Mouse (Mus musculus) liver, embryonic 15.5 days (tissue): ENCODE results near the gene Dgki. TPM values are rescaled to one million over a fixed set of nuclear protein-coding genes. Genes with fewer than 3 reads are reported as not detected.

ENCODE experiments used
- ATAC-seq: fragments of 200-750 bp; cut with Nextera tagmentation; 2 replicates; pipeline ENCODE4 v1.8.0; 2017; ENCODE audit warnings: moderate number of reproducible peaks, mild to moderate bottlenecking, moderate library complexity; ENCODE audit not compliant: insufficient read depth
- H3K27ac ChIP-seq: fragments of 300-500 bp; sonication (generic); replicated peaks from 2 replicates; pipeline ENCODE4 v1.5.1; 2015; ENCODE audit warnings: mild to moderate bottlenecking, inconsistent platforms
- H3K27me3 ChIP-seq: fragments of 300-500 bp; sonication (generic); 2 replicates; pipeline ENCODE4 v1.6.1; 2015; ENCODE audit warnings: mild to moderate bottlenecking, inconsistent platforms
- H3K36me3 ChIP-seq: fragments of 300-500 bp; sonication (generic); replicated peaks from 2 replicates; pipeline ENCODE4 v1.6.1; 2015; ENCODE audit warnings: moderate library complexity, mild to moderate bottlenecking, inconsistent platforms
- H3K4me1 ChIP-seq: fragments of 300-500 bp; sonication (generic); replicated peaks from 2 replicates; pipeline ENCODE4 v1.6.1; 2015; ENCODE audit warnings: inconsistent platforms
- H3K4me2 ChIP-seq: fragments of 300-500 bp; sonication (generic); 2 replicates; pipeline ENCODE4 v1.6.1; 2015; ENCODE audit warnings: moderate library complexity, mild to moderate bottlenecking, inconsistent platforms
- H3K4me3 ChIP-seq: fragments of 300-500 bp; sonication (generic); replicated peaks from 2 replicates; pipeline ENCODE4 v1.5.1; 2015; ENCODE audit warnings: mild to moderate bottlenecking, inconsistent platforms
- H3K9ac ChIP-seq: fragments of 300-500 bp; sonication (generic); 2 replicates; pipeline ENCODE4 v1.6.1; 2015; ENCODE audit warnings: moderate library complexity, mild to moderate bottlenecking, inconsistent platforms
- H3K9me3 ChIP-seq: fragments of 300-500 bp; sonication (generic); replicated peaks from 2 replicates; pipeline ENCODE4 v1.6.1; 2016; ENCODE audit warnings: inconsistent platforms
- WGBS: fragments of 180-500 bp; shearing (Covaris S2); methylation state at CpG from one replicate; pipeline ENCODE4 v1.1.7; 2015; ENCODE audit warnings: mixed read lengths; ENCODE audit not compliant: insufficient replicate concordance; 5-methylcytosine and 5-hydroxymethylcytosine counted together
- polyA plus RNA-seq: library from polyadenylated mRNA; unstranded; fragments of >200 nt; fragmentation: Nextera tagmentation; extraction: Ambion mirVana; gene quantifications from 2 replicates; pipeline ENCODE4 v1.2.1, GENCODE M21; 2015

Dgki gene
- polyA plus RNA-seq, 1 experiment from 2014 or later, result 0.08 TPM

DNA sequence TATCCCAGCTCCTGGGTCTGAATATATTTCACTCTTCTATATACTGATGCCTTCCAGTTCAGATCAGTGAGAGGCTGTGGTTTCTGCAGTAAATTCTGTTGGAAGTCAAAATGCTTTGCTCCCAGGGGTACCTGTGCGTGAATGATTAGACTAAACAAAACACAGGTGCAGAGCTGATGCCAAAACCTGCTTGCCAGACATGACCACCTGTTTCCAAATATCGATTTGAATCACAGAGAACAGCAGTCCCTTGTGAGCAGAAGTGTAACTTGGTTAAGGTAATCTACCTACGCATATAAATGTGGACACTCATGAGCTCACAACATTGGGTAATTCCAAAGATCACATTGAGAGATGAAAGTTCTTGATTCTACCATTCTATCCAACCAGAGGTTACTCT, 100.5 kb downstream of the Dgki start:
- ATAC-seq, result no peak
- Histone ChIP-seq H3K4me3 (no peak overlapping the region), H3K36me3 (no peaks in the 10 kb centered on the region), H3K27ac (no peak overlapping the region), H3K9me3 (no peaks in the 10 kb centered on the region), H3K27me3 (no peaks in the 10 kb centered on the region), H3K9ac (no peak overlapping the region), H3K4me2 (no peak overlapping the region), H3K4me1 (no peaks in the 10 kb centered on the region)
- WGBS, result 59% methylated on average over 3 of the region's 3 CpGs

- Histone ChIP-seq H3K4me1 (no peaks in the 10 kb centered on the region), H3K36me3 (no peaks in the 10 kb centered on the region), H3K4me3 (no peak overlapping the region), H3K9me3 (no peaks in the 10 kb centered on the region), H3K4me2 (no peak overlapping the region), H3K27ac (no peak overlapping the region), H3K9ac (no peak overlapping the region), H3K27me3 (no peaks in the 10 kb centered on the region)
- ATAC-seq, result no peak
- 70% methylated on average over 13 of the region's 13 CpGs for WGBS
These were observed 102.2 kb downstream of the Dgki start for GRCm38 (mm10) chr6:37197745-37198144.

- Histone ChIP-seq H3K4me2 (no peak overlapping the region), H3K27ac (no peak overlapping the region), H3K4me1 (no peaks in the 10 kb centered on the region), H3K27me3 (no peaks in the 10 kb centered on the region), H3K36me3 (no peaks in the 10 kb centered on the region), H3K9ac (no peak overlapping the region), H3K9me3 (no peaks in the 10 kb centered on the region), H3K4me3 (no peak overlapping the region)
- no peak for ATAC-seq
- 35% methylated on average over 5 of the region's 5 CpGs for WGBS
These were observed 103.1 kb downstream of the Dgki start for GRCm38 (mm10) chr6:37196870-37197269.

GRCm38 (mm10) chr6:37195766-37196165, 104.2 kb downstream of the Dgki start:
- H3K9ac ChIP-seq, result no peak overlapping the region
- H3K9me3 ChIP-seq, result no peaks in the 10 kb centered on the region
- no peak overlapping the region for H3K4me2 ChIP-seq
- no peak for ATAC-seq
- no peaks in the 10 kb centered on the region for H3K27me3 ChIP-seq
- no peaks in the 10 kb centered on the region for H3K36me3 ChIP-seq
- WGBS, result 74% methylated on average over 4 of the region's 4 CpGs
- H3K4me3 ChIP-seq, result no peak overlapping the region
- no peaks in the 10 kb centered on the region for H3K4me1 ChIP-seq
- no peak overlapping the region for H3K27ac ChIP-seq

DNA sequence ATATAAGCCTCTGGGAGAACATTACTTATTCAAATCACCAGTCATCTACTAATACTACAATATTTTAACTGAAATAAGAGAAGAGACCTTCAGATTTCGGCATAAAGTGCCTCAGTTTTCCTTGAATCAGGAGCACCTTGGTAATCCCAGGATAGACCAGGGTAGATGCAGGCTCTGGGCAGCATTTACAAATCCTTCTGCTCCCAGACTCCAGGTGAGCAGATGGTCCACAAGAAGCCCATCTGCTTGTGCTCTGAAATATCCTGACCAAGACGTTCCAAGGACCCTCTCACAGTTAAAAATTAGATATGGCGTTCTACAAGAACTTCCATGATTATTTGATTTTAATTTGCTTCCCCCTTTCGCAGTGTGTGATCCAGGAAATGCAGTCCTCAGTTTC, 118.0 kb downstream of the Dgki start:
- H3K4me3 ChIP-seq, result no peak overlapping the region
- no peak overlapping the region for H3K4me2 ChIP-seq
- H3K4me1 ChIP-seq, result no peaks in the 10 kb centered on the region
- H3K27ac ChIP-seq, result no peak overlapping the region
- no peaks in the 10 kb centered on the region for H3K9me3 ChIP-seq
- 58% methylated on average over 4 of the region's 4 CpGs for WGBS
- ATAC-seq, result no peak
- no peaks in the 10 kb centered on the region for H3K36me3 ChIP-seq
- no peak overlapping the region for H3K9ac ChIP-seq
- no peaks in the 10 kb centered on the region for H3K27me3 ChIP-seq

- Histone ChIP-seq H3K4me2 (no peak overlapping the region), H3K9ac (no peak overlapping the region), H3K4me3 (no peak overlapping the region), H3K36me3 (no peaks in the 10 kb centered on the region), H3K9me3 (no peaks in the 10 kb centered on the region), H3K27ac (no peak overlapping the region), H3K4me1 (no peaks in the 10 kb centered on the region), H3K27me3 (no peaks in the 10 kb centered on the region)
- ATAC-seq, result no peak
- 68% methylated on average over 12 of the region's 12 CpGs for WGBS
These were observed 128.7 kb downstream of the Dgki start for GRCm38 (mm10) chr6:37171149-37171832.

- no peaks in the 10 kb centered on the region for H3K27me3 ChIP-seq
- WGBS, result 48% methylated on average over 3 of the region's 3 CpGs
- no peak overlapping the region for H3K4me3 ChIP-seq
- ATAC-seq, result no peak
- no peaks in the 10 kb centered on the region for H3K4me1 ChIP-seq
- H3K9ac ChIP-seq, result no peak overlapping the region
- no peak overlapping the region for H3K4me2 ChIP-seq
- H3K9me3 ChIP-seq, result no peaks in the 10 kb centered on the region
- H3K27ac ChIP-seq, result no peak overlapping the region
- H3K36me3 ChIP-seq, result no peaks in the 10 kb centered on the region
These were observed 141.1 kb downstream of the Dgki start for GRCm38 (mm10) chr6:37158880-37159279.

- Histone ChIP-seq H3K27me3 (no peaks in the 10 kb centered on the region), H3K27ac (no peak overlapping the region), H3K9me3 (no peaks in the 10 kb centered on the region), H3K4me1 (no peaks in the 10 kb centered on the region), H3K36me3 (no peaks in the 10 kb centered on the region), H3K4me3 (no peak overlapping the region), H3K4me2 (no peak overlapping the region), H3K9ac (no peak overlapping the region)
- WGBS, result 88% methylated on average over 1 of the region's 1 CpGs
- ATAC-seq, result no peak
These were observed 145.9 kb downstream of the Dgki start for GRCm38 (mm10) chr6:37154051-37154450.

- no peaks in the 10 kb centered on the region for H3K36me3 ChIP-seq
- H3K27me3 ChIP-seq, result no peaks in the 10 kb centered on the region
- no peak for ATAC-seq
- H3K4me3 ChIP-seq, result no peak overlapping the region
- no peaks in the 10 kb centered on the region for H3K4me1 ChIP-seq
- H3K9me3 ChIP-seq, result no peaks in the 10 kb centered on the region
- no peak overlapping the region for H3K4me2 ChIP-seq
- 44% methylated on average over 2 of the region's 2 CpGs for whole genome bisulfite sequencing
- H3K9ac ChIP-seq, result no peak overlapping the region
- H3K27ac ChIP-seq, result no peak overlapping the region
These were observed 149.5 kb downstream of the Dgki start for GRCm38 (mm10) chr6:37150483-37150882.

GRCm38 (mm10) chr6:37150038-37150437, 149.9 kb downstream of the Dgki start:
- no peak overlapping the region for H3K9ac ChIP-seq
- no peaks in the 10 kb centered on the region for H3K9me3 ChIP-seq
- no peak overlapping the region for H3K4me3 ChIP-seq
- H3K27me3 ChIP-seq, result no peaks in the 10 kb centered on the region
- no peak overlapping the region for H3K27ac ChIP-seq
- no peak overlapping the region for H3K4me2 ChIP-seq
- no peaks in the 10 kb centered on the region for H3K4me1 ChIP-seq
- WGBS, result 27% methylated on average over 4 of the region's 4 CpGs
- no peaks in the 10 kb centered on the region for H3K36me3 ChIP-seq
- no peak for ATAC-seq

DNA sequence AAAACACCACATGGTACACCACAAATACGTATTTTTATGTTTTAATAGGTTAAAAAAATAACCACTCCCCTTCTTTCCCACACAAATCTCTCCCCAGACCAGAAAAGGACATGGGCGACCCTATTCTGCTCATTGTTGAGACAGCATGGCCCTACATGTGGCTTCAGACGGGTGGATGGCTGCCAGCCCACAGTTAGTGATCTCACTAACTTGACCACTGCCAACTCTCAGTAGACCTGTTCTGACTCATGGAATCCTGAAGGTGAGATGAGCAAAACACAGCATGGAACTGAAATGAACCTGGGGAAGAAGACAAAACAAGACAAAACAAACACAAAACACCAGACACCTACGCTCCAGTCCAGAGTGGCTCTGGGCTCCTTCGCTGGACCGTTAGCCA, 150.8 kb downstream of the Dgki start:
- no peaks in the 10 kb centered on the region for H3K4me1 ChIP-seq
- no peak overlapping the region for H3K27ac ChIP-seq
- H3K36me3 ChIP-seq, result no peaks in the 10 kb centered on the region
- H3K9me3 ChIP-seq, result no peaks in the 10 kb centered on the region
- 63% methylated on average over 6 of the region's 6 CpGs for WGBS
- no peaks in the 10 kb centered on the region for H3K27me3 ChIP-seq
- no peak overlapping the region for H3K4me2 ChIP-seq
- H3K4me3 ChIP-seq, result no peak overlapping the region
- no peak for ATAC-seq
- H3K9ac ChIP-seq, result no peak overlapping the region

GRCm38 (mm10) chr6:37147431-37148022, 152.5 kb downstream of the Dgki start:
- 74% methylated on average over 4 of the region's 4 CpGs for WGBS
- Histone ChIP-seq H3K4me2 (no peak overlapping the region), H3K9ac (no peak overlapping the region), H3K27me3 (no peaks in the 10 kb centered on the region), H3K4me1 (no peaks in the 10 kb centered on the region; the same call in 1 of the 2 replicates), H3K4me3 (no peak overlapping the region), H3K36me3 (no peaks in the 10 kb centered on the region), H3K9me3 (no peaks in the 10 kb centered on the region), H3K27ac (no peak overlapping the region)
- ATAC-seq, result no peak
